Mouse (Mus musculus): Measurements from ENCODE around the gene Rfesd. TPM values are rescaled to one million over a fixed set of nuclear protein-coding genes. Genes with fewer than 3 reads are reported as not detected.
A peak's percentile ranks its signal among the peaks of the same experiment; 100 is the strongest.

Gene Rfesd
- 0.90 and 1.3 TPM in 2 replicates for polyA plus RNA-seq (2012)

GRCm38 (mm10) chr13:76017974-76018843 is at the start of gene Rfesd:
Gene Rfesd (minus strand): TSS chr13:76018719.
- Histone ChIP-seq H3K4me1 (ENCODE audit: control insufficient read depth) (peaks cover 33% of the 10 kb centered on the region), H3K4me3 (replicated peaks) (peak within 1 kb of the TSS; percentile 83), H3K9me3 (ENCODE audit: control insufficient read depth, low read length) (no peaks in the 10 kb centered on the region), H3K27me3 (ENCODE audit: control insufficient read depth) (no peaks in the 10 kb centered on the region), H3K36me3 (ENCODE audit: control insufficient read depth) (peaks cover 9% of the 10 kb centered on the region)
- TF ChIP-seq TAL1 (IDR thresholded peaks at IDR 0.05; ENCODE audit: low read length) (no peak), GATA1 (IDR thresholded peaks at IDR 0.05; ENCODE audit: low read length) (no peak)

GRCm38 (mm10) chr13:76064363-76064945 is 45.9 kb upstream of the Rfesd start:
- Histone ChIP-seq H3K27me3 (ENCODE audit: control insufficient read depth) (no peaks in the 10 kb centered on the region), H3K4me3 (replicated peaks) (no peak overlapping the region), H3K4me1 (ENCODE audit: control insufficient read depth) (peaks cover 1% of the 10 kb centered on the region; the same call in 1 of the 2 replicates), H3K9me3 (ENCODE audit: control insufficient read depth, low read length) (no peaks in the 10 kb centered on the region), H3K36me3 (ENCODE audit: control insufficient read depth) (peaks cover 32% of the 10 kb centered on the region)
- TF ChIP-seq GATA1 (IDR thresholded peaks at IDR 0.05; ENCODE audit: low read length) (no peak), TAL1 (IDR thresholded peaks at IDR 0.05; ENCODE audit: low read length) (no peak)

GRCm38 (mm10) chr13:76063548-76063947 is 45.0 kb upstream of the Rfesd start:
- TF ChIP-seq TAL1 (IDR thresholded peaks at IDR 0.05; ENCODE audit: low read length) = no peak
- no peak for TF ChIP-seq GATA1 (IDR thresholded peaks at IDR 0.05; ENCODE audit: low read length)
- H3K36me3 ChIP-seq (ENCODE audit: control insufficient read depth) = peaks cover 36% of the 10 kb centered on the region
- H3K9me3 ChIP-seq (ENCODE audit: control insufficient read depth, low read length) = no peaks in the 10 kb centered on the region
- no peak overlapping the region for H3K4me3 ChIP-seq (replicated peaks)
- no peaks in the 10 kb centered on the region for H3K27me3 ChIP-seq (ENCODE audit: control insufficient read depth)
- peaks cover 3% of the 10 kb centered on the region for H3K4me1 ChIP-seq (ENCODE audit: control insufficient read depth)

GRCm38 (mm10) chr13:76062569-76062968 is 44.0 kb upstream of the Rfesd start:
- Histone ChIP-seq H3K36me3 (ENCODE audit: control insufficient read depth) (peaks cover 34% of the 10 kb centered on the region), H3K4me1 (ENCODE audit: control insufficient read depth) (peaks cover 12% of the 10 kb centered on the region), H3K4me3 (replicated peaks) (no peak overlapping the region), H3K27me3 (ENCODE audit: control insufficient read depth) (no peaks in the 10 kb centered on the region; the same call in 1 of the 2 replicates), H3K9me3 (ENCODE audit: control insufficient read depth, low read length) (no peaks in the 10 kb centered on the region)
- TF ChIP-seq TAL1 (IDR thresholded peaks at IDR 0.05; ENCODE audit: low read length) = no peak
- TF ChIP-seq GATA1 (IDR thresholded peaks at IDR 0.05; ENCODE audit: low read length) = no peak

GRCm38 (mm10) chr13:76062126-76062525 is 43.6 kb upstream of the Rfesd start:
- no peak for TF ChIP-seq TAL1 (IDR thresholded peaks at IDR 0.05; ENCODE audit: low read length)
- TF ChIP-seq GATA1 (IDR thresholded peaks at IDR 0.05; ENCODE audit: low read length) = no peak
- H3K9me3 ChIP-seq (ENCODE audit: control insufficient read depth, low read length) = no peaks in the 10 kb centered on the region

GRCm38 (mm10) chr13:76059591-76059990 is 41.1 kb upstream of the Rfesd start:
- Histone ChIP-seq H3K36me3 (ENCODE audit: control insufficient read depth) (peaks cover 19% of the 10 kb centered on the region), H3K9me3 (ENCODE audit: control insufficient read depth, low read length) (no peaks in the 10 kb centered on the region), H3K4me1 (ENCODE audit: control insufficient read depth) (peaks cover 40% of the 10 kb centered on the region), H3K4me3 (replicated peaks) (no peak overlapping the region), H3K27me3 (ENCODE audit: control insufficient read depth) (peaks cover 25% of the 10 kb centered on the region)
- TF ChIP-seq TAL1 (IDR thresholded peaks at IDR 0.05; ENCODE audit: low read length) (no peak), GATA1 (IDR thresholded peaks at IDR 0.05; ENCODE audit: low read length) (no peak)

More at GRCm38 (mm10) chr13:76062126-76062525, 43.6 kb upstream of the Rfesd start:
- peaks cover 16% of the 10 kb centered on the region for H3K4me1 ChIP-seq (ENCODE audit: control insufficient read depth)
- peaks cover 34% of the 10 kb centered on the region for H3K36me3 ChIP-seq (ENCODE audit: control insufficient read depth)
- H3K27me3 ChIP-seq (ENCODE audit: control insufficient read depth) = peaks cover 3% of the 10 kb centered on the region; the same call in 1 of the 2 replicates
- H3K4me3 ChIP-seq (replicated peaks) = no peak overlapping the region

- TF ChIP-seq GATA1 (IDR thresholded peaks at IDR 0.05; ENCODE audit: low read length) (no peak), TAL1 (IDR thresholded peaks at IDR 0.05; ENCODE audit: low read length) (no peak)
- H3K9me3 ChIP-seq (ENCODE audit: control insufficient read depth, low read length) = no peaks in the 10 kb centered on the region
- peaks cover 51% of the 10 kb centered on the region for H3K4me1 ChIP-seq (ENCODE audit: control insufficient read depth)
- peaks cover 34% of the 10 kb centered on the region for H3K27me3 ChIP-seq (ENCODE audit: control insufficient read depth)
- H3K36me3 ChIP-seq (ENCODE audit: control insufficient read depth) = peaks cover 11% of the 10 kb centered on the region
- H3K4me3 ChIP-seq (replicated peaks) = peak overlapping the region; percentile 67
Measured at GRCm38 (mm10) chr13:76057267-76058069, 38.9 kb upstream of the Rfesd start.

- Histone ChIP-seq H3K9me3 (ENCODE audit: control insufficient read depth, low read length) (no peaks in the 10 kb centered on the region), H3K4me1 (ENCODE audit: control insufficient read depth) (peaks cover 51% of the 10 kb centered on the region), H3K27me3 (ENCODE audit: control insufficient read depth) (peaks cover 35% of the 10 kb centered on the region), H3K36me3 (ENCODE audit: control insufficient read depth) (peaks cover 7% of the 10 kb centered on the region; the same call in 1 of the 2 replicates), H3K4me3 (replicated peaks) (peak within 1 kb of the TSS; percentile 67)
- no peak for TF ChIP-seq GATA1 (IDR thresholded peaks at IDR 0.05; ENCODE audit: low read length)
- TF ChIP-seq TAL1 (IDR thresholded peaks at IDR 0.05; ENCODE audit: low read length) = no peak
Measured at GRCm38 (mm10) chr13:76056896-76057266, 38.4 kb upstream of the Rfesd start, which contains the start of gene Gpr150. Gene Gpr150 (minus strand): TSS chr13:76056996.
